Mouse (Mus musculus) heart, embryonic 11.5 days (tissue): Measurements from ENCODE around the gene Lcn6. TPM values are rescaled to one million over a fixed set of nuclear protein-coding genes. Genes with fewer than 3 reads are reported as not detected.
"Not testable (repeated sequence)": the region's sequence is repeated elsewhere in the genome, so short reads cannot be mapped to it uniquely, and the experiment has no call there.

ENCODE experiments used
- ATAC-seq: fragments of 200-750 bp; cut with Nextera tagmentation; replicated peaks from 2 replicates; pipeline ENCODE4 v1.8.0; 2017; ENCODE audit warnings: moderate library complexity; ENCODE audit not compliant: insufficient number of reproducible peaks, low FRiP score, low TSS enrichment
- H3K27ac ChIP-seq: fragments of 300-500 bp; sonication (generic); 2 replicates; pipeline ENCODE4 v1.5.1; 2014; ENCODE audit warnings: mild to moderate bottlenecking, low read depth, low read length
- H3K27me3 ChIP-seq: fragments of 300-500 bp; sonication (generic); 2 replicates; pipeline ENCODE4 v1.6.1; 2014; ENCODE audit warnings: mild to moderate bottlenecking, low read length, mixed read lengths; ENCODE audit not compliant: control insufficient read depth, insufficient read depth
- H3K36me3 ChIP-seq: fragments of 300-500 bp; sonication (generic); 2 replicates; pipeline ENCODE4 v1.6.1; 2014; ENCODE audit warnings: mild to moderate bottlenecking, low read length, moderate library complexity, mixed read lengths; ENCODE audit not compliant: control insufficient read depth, insufficient read depth
- H3K4me1 ChIP-seq: fragments of 300-500 bp; sonication (generic); 2 replicates; pipeline ENCODE4 v1.6.1; 2014; ENCODE audit warnings: low read length; ENCODE audit not compliant: control insufficient read depth, insufficient read depth
- H3K4me2 ChIP-seq: fragments of 300-500 bp; sonication (generic); 2 replicates; pipeline ENCODE4 v1.6.1; 2014; ENCODE audit warnings: mild to moderate bottlenecking, moderate library complexity
- H3K4me3 ChIP-seq: fragments of 300-500 bp; sonication (generic); 2 replicates; pipeline ENCODE4 v1.5.1; 2014; ENCODE audit warnings: low read depth, low read length
- H3K9ac ChIP-seq: fragments of 300-500 bp; sonication (generic); 2 replicates; pipeline ENCODE4 v1.6.1; 2014; ENCODE audit warnings: mild to moderate bottlenecking, low read depth, low read length, moderate library complexity
- H3K9me3 ChIP-seq: fragments of 300-500 bp; sonication (generic); replicated peaks from 2 replicates; pipeline ENCODE4 v1.6.1; 2016; ENCODE audit warnings: low read length; ENCODE audit not compliant: control insufficient read depth
- WGBS: fragments of 180-500 bp; shearing (Covaris S2); extraction: QIAGEN DNeasy Blood & Tissue Kit; methylation state at CpG from one replicate; pipeline ENCODE4 v1.1.7; 2014; ENCODE audit not compliant: insufficient replicate concordance; 5-methylcytosine and 5-hydroxymethylcytosine counted together
- polyA plus RNA-seq: library from polyadenylated mRNA; unstranded; fragments of >200 nt; fragmentation: Nextera tagmentation; extraction: Ambion mirVana; gene quantifications from 2 replicates; pipeline ENCODE4 v1.2.1, GENCODE M21; 2014

Gene Lcn6
- polyA plus RNA-seq, 1 experiment from 2014 or later = not detected

DNA sequence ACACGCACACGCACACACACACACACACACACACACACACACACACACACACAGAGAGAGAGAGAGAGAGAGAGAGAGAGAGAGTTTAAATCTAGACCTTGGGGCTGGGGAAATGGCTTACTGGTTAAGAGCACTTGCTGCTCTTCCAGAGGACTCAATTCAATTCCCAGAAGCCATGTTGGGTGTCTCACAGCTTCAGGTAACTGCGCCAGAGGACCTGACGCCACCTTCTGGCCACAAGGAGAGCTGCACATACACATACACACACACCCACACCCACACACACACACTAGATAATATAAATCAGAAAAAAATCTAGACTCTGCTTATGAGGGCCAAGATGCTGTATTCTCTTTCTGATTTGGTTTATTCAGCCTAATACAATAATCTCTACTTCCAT, 10.4 kb downstream of the Lcn6 start:
- no peak overlapping the region for H3K4me2 ChIP-seq
- no peak overlapping the region for H3K4me3 ChIP-seq
- no peaks in the 10 kb centered on the region for H3K4me1 ChIP-seq
- H3K9me3 ChIP-seq = no peaks in the 10 kb centered on the region
- 60% methylated on average over 4 of the region's 4 CpGs for WGBS
- H3K9ac ChIP-seq = no peak overlapping the region
- no peak overlapping the region for H3K27ac ChIP-seq
- no peak for ATAC-seq
- no peaks in the 10 kb centered on the region for H3K36me3 ChIP-seq
- no peaks in the 10 kb centered on the region; the same call in none of the 2 replicates for H3K27me3 ChIP-seq

DNA sequence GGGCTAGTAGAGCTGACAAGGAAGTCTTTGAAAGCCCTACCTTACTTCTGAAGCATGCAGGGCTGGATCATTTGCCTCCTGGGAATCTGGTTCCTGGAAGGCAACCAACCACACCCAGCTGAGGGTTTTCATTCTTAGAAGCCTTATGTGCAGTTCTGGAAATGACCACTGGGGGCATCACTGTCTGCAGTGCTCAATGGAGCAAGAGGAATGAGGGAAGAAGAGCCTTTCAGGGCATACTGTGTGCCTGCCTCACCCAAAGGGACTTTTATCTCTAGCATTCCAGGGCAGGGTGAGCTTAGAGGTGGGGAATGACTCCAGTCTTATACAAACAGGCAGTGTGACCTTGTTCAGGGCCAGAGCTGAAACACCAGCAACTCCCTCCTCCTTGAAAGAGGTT, 18.0 kb downstream of the Lcn6 start:
- Histone ChIP-seq H3K4me1 (no peaks in the 10 kb centered on the region), H3K9ac (no peak overlapping the region), H3K36me3 (no peaks in the 10 kb centered on the region), H3K9me3 (no peaks in the 10 kb centered on the region), H3K4me3 (no peak overlapping the region), H3K27me3 (peaks cover 2% of the 10 kb centered on the region; the same call in 1 of the 2 replicates), H3K4me2 (no peak overlapping the region), H3K27ac (no peak overlapping the region)
- ATAC-seq = no peak

DNA sequence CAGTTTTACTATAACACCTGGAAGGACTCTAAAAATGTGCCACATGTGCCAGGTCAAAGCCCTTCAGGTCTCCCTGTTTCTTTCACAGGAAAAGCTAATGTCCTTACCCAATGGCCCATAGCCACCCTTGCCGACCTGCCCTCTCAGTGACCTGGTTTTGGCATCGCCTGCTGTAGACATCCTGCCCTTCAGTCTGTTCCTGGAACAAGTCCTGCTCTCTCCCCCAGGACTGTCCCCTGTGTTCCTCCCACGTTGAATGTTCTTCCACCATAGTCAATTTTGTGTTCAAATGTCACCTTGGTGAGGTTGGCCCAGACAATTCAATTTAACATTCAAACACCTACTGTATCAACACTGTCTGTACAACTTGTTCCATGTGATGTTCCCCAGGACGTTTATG, 20.4 kb downstream of the Lcn6 start:
- Histone ChIP-seq H3K9me3 (no peaks in the 10 kb centered on the region), H3K36me3 (no peaks in the 10 kb centered on the region), H3K27ac (no peak overlapping the region), H3K4me1 (no peaks in the 10 kb centered on the region), H3K4me2 (no peak overlapping the region), H3K9ac (no peak overlapping the region), H3K4me3 (no peak overlapping the region), H3K27me3 (peaks cover 2% of the 10 kb centered on the region; the same call in 1 of the 2 replicates)
- ATAC-seq = no peak
- WGBS = 60% methylated on average over 4 of the region's 4 CpGs

DNA sequence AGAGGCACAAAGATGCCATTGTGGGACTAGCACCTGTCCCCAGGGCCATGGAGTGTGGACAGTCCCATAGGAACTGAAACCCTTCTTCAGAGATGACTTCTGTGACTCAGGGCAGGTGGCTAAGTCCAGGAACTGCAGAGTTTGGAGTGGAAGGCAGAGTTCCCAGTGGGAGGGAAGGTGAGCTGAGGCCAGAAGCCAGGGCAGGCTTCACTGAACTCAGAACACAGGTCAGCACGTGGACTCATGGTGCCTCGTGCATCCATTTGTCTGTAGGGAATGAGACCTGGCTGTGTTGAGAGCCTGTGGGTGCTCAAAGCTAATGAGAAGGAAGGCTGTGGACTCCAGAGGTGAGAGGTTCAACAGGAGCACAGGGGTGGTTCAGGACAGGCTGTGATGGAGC, 22.1 kb downstream of the Lcn6 start:
- no peak overlapping the region for H3K4me2 ChIP-seq
- WGBS = 70% methylated on average over 2 of the region's 2 CpGs
- ATAC-seq = no peak

DNA sequence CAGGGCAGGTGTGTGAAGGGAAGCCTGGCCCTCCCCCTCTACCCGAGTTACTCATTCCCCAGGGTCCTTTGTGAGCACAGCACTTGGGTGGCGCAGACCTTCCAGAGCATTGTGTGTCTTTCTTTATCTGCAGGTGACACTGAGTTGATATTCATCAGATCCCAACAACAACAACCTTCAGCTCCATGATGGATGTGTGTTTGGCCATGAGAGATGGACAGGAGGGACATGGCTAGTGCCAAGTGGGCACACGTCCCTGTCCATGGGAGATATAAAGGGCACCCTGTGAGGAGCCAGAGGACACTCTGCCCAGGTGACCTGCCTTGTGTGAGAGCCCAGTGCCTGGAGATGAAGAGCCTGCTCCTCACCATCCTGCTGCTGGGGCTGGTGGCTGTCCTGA, 23.2 kb downstream of the Lcn6 start, which contains the start of gene Obp2a:
Gene Obp2a, plus strand, starts transcription at position 301 of the 400 bp plus-strand sequence.
- ATAC-seq, H3K9ac ChIP-seq, H3K9me3 ChIP-seq, H3K27ac ChIP-seq, H3K27me3 ChIP-seq, H3K4me2 ChIP-seq, H3K36me3 ChIP-seq, H3K4me3 ChIP-seq, H3K4me1 ChIP-seq: not testable (repeated sequence)
- WGBS = 81% methylated on average over 3 of the region's 3 CpGs

More for the DNA sequence above, 22.1 kb downstream of the Lcn6 start:
- Histone ChIP-seq H3K4me1 (no peaks in the 10 kb centered on the region), H3K4me3 (no peak overlapping the region), H3K27me3 (no peaks in the 10 kb centered on the region; the same call in 1 of the 2 replicates), H3K36me3 (no peaks in the 10 kb centered on the region), H3K9me3 (no peaks in the 10 kb centered on the region), H3K27ac (no peak overlapping the region), H3K9ac (no peak overlapping the region)

DNA sequence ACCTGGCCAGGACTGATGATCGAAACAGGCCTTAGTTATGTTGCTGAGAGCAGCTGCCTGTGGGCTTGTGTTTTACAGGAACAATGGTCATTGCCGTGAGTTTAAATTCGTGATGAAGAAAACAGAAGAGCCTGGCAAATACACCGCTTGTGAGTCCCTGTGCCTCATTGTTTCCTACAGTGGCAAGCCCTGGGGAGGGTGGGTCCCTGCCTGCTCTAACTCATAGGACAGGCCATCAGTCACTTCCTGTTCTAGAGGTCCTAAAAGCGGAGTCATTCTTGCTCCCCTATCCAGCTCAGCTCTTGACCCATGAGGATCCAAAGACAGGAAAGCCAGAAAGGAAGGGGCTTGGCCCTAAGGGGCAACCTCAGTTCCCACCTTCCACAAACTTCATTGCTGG, 24.4 kb downstream of the Lcn6 start:
- Histone ChIP-seq H3K4me2 (no peak overlapping the region), H3K9ac (no peak overlapping the region), H3K27ac (no peak overlapping the region), H3K4me1 (no peaks in the 10 kb centered on the region), H3K27me3 (no peaks in the 10 kb centered on the region), H3K4me3 (no peak overlapping the region), H3K9me3 (no peaks in the 10 kb centered on the region), H3K36me3 (no peaks in the 10 kb centered on the region)
- no peak for ATAC-seq
- WGBS = 61% methylated on average over 5 of the region's 5 CpGs

DNA sequence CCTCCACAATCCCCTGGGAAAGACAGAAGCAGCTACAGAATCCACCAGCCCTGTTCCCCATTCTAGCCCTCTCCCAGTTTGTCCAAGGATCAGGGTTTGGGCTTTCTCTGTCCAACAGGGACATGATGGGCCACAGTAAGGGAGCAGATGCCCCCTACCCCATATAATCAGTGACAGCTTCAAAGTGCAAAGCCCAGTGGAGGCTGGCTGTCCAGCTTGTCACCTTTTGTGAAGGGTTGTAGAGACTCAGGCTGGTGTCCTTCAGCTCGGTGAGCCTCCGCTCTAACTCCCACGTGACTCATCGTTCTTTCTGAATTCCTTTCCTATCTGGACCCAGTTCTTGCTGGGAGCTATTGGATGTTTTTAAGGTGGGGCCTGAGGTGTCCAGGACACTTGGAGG, 27.1 kb downstream of the Lcn6 start:
- H3K4me1 ChIP-seq = no peaks in the 10 kb centered on the region
- ATAC-seq = no peak
- no peak overlapping the region for H3K27ac ChIP-seq
- H3K4me2 ChIP-seq = no peak overlapping the region
- no peaks in the 10 kb centered on the region for H3K27me3 ChIP-seq
- H3K9ac ChIP-seq = no peak overlapping the region
- WGBS = 44% methylated on average over 4 of the region's 4 CpGs
- no peaks in the 10 kb centered on the region for H3K36me3 ChIP-seq
- H3K9me3 ChIP-seq = no peaks in the 10 kb centered on the region
- H3K4me3 ChIP-seq = no peak overlapping the region

DNA sequence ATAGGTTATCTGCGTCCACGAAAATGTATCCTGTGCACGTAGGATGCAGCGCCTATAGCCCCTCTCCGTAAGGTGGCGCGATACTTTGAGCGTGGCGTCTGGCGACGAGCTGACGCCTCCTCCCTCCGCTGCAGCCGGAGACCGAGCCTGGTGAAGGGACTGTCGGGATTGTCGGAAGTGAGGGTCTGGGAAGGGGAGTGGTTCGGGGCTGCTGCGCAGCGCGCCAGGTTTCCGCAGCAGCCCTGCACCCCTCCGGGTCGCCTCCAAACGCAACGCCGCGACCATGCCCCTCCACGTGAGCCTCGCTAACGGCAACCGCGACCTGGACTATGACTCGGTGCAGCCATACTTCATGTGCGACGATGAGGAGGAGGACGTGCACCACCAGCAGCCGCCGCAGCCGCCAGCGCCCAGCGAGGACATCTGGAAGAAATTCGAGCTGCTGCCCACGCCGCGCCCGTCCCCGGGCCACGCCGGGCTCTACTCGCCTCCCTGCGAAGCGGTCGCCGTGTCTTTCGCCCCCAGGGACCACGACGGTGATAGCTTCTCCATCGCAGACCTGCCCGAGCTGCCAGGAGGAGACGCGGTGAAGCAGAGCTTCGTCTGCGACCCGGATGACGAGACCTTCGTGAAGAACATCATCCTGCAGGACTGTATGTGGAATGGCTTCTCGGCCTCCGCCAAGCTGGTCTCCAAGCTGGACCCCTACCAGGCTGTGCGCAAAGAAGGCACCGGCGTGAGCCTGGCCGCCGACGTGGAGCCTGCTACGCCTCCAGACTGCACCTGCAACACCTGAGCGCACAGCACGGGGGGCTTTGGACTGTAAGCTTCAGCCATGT, 30.3 kb downstream of the Lcn6 start, which contains the start of gene Bmyc:
Gene Bmyc, plus strand, starts transcription at position 97 of the 839 bp plus-strand sequence.
- Histone ChIP-seq H3K4me2 (peak within 1 kb of the TSS; percentile 97), H3K4me3 (peak within 1 kb of the TSS; percentile 81), H3K27ac (peak within 1 kb of the TSS; percentile 59; the same call in 1 of the 2 replicates), H3K4me1 (no peaks in the 10 kb centered on the region), H3K9ac (peak within 1 kb of the TSS; percentile 79), H3K36me3 (no peaks in the 10 kb centered on the region), H3K27me3 (no peaks in the 10 kb centered on the region), H3K9me3 (no peaks in the 10 kb centered on the region)
- WGBS = under 1% methylated on average over 78 of the region's 78 CpGs
- peak; percentile 71; the same call in 1 of the 2 replicates for ATAC-seq

DNA sequence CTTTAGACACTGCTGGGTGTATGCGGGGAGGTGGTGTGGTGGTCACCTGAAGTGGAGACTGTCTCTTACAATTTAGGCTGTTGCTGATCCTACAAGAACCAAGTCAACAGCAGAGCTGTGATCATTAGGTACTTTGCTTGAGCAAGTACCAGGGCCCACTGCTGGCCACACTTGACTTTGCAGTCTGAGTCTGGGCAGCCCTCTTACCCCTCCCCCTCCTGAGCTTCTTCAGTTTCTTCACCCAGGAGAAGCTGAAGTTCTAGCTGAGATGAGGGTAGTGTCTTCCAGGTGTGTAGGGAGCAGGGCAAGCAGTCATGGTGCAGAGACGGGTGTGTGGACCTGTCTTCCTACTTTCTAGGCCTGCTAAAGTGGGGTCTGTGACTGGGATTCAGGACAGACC, 31.5 kb downstream of the Lcn6 start:
- Histone ChIP-seq H3K27me3 (no peaks in the 10 kb centered on the region), H3K4me2 (peak overlapping the region; percentile 27; the same call in 1 of the 2 replicates), H3K9me3 (no peaks in the 10 kb centered on the region), H3K36me3 (no peaks in the 10 kb centered on the region), H3K27ac (no peak overlapping the region), H3K9ac (no peak overlapping the region), H3K4me1 (no peaks in the 10 kb centered on the region), H3K4me3 (no peak overlapping the region)
- ATAC-seq = no peak
- 75% methylated on average over 2 of the region's 2 CpGs for WGBS
